Mouse (Mus musculus) embryonic facial prominence, embryonic 12.5 days (tissue): ENCODE results near the gene Mllt3. TPM values are rescaled to one million over a fixed set of nuclear protein-coding genes. Genes with fewer than 3 reads are reported as not detected.

Source experiments
- ATAC-seq: fragments of 200-750 bp; cut with Nextera tagmentation; 2 replicates; pipeline ENCODE4 v1.8.0; 2017; ENCODE audit not compliant: insufficient number of reproducible peaks, insufficient read depth, low FRiP score, low TSS enrichment
- H3K27ac ChIP-seq: fragments of 300-500 bp; sonication (generic); 2 replicates; pipeline ENCODE4 v1.5.1; 2016; ENCODE audit warnings: mild to moderate bottlenecking
- H3K27me3 ChIP-seq: fragments of 300-500 bp; sonication (generic); 2 replicates; pipeline ENCODE4 v1.6.1; 2016; ENCODE audit warnings: mild to moderate bottlenecking, moderate library complexity
- H3K36me3 ChIP-seq: fragments of 300-500 bp; sonication (generic); 2 replicates; pipeline ENCODE4 v1.6.1; 2016; ENCODE audit warnings: mild to moderate bottlenecking
- H3K4me1 ChIP-seq: fragments of 300-500 bp; sonication (generic); 2 replicates; pipeline ENCODE4 v1.6.1; 2016
- H3K4me2 ChIP-seq: fragments of 300-500 bp; sonication (generic); replicated peaks from 2 replicates; pipeline ENCODE4 v1.6.1; 2016; ENCODE audit warnings: mild to moderate bottlenecking, moderate library complexity
- H3K4me3 ChIP-seq: fragments of 300-500 bp; sonication (generic); 2 replicates; pipeline ENCODE4 v1.5.1; 2016; ENCODE audit warnings: mild to moderate bottlenecking
- H3K9ac ChIP-seq: fragments of 300-500 bp; sonication (generic); 2 replicates; pipeline ENCODE4 v1.6.1; 2016; ENCODE audit warnings: mild to moderate bottlenecking, moderate library complexity
- H3K9me3 ChIP-seq: fragments of 300-500 bp; sonication (generic); 2 replicates; pipeline ENCODE4 v1.6.1; 2016; ENCODE audit warnings: mild to moderate bottlenecking, moderate library complexity
- WGBS: fragments of 180-500 bp; shearing (Covaris S2); methylation state at CpG from one replicate; pipeline ENCODE4 v1.1.7; 2016; 5-methylcytosine and 5-hydroxymethylcytosine counted together
- polyA plus RNA-seq: library from polyadenylated mRNA; unstranded; fragments of >200 nt; fragmentation: Nextera tagmentation; extraction: Ambion mirVana; gene quantifications from 2 replicates; pipeline ENCODE4 v1.2.1, GENCODE M21; 2016

Gene Mllt3
- polyA plus RNA-seq, 1 experiment from 2014 or later: 79.8 TPM

DNA sequence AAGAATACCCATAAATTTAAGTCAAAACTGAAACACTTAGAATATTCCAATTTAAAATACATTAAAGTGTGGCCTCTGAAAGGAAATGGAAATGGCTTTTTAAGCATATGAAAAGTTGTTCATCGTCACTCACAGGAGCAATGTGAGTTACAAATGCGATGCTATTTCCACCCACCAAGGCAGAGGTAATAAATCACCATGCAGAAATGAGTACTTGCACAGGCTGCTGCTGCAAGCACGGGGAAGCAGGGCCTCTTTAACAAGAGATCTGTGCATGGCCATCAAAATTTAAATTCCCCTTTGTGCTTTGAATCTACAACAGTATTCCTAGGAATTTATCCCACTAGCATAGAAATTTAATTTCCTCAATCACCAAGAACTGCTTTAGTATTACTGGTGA lies 167.3 kb downstream of the Mllt3 start:
- no peak for ATAC-seq
- Histone ChIP-seq H3K4me2 (no peak overlapping the region), H3K27ac (no peak overlapping the region), H3K4me1 (peaks cover 12% of the 10 kb centered on the region), H3K9ac (no peak overlapping the region), H3K36me3 (0 out of 2 replicates have a peak, but pooled peaks cover 4% of the 10 kb centered on the region), H3K27me3 (no peaks in the 10 kb centered on the region), H3K4me3 (no peak overlapping the region), H3K9me3 (no peaks in the 10 kb centered on the region)
- WGBS: 75% methylated on average over 3 of the region's 3 CpGs

DNA sequence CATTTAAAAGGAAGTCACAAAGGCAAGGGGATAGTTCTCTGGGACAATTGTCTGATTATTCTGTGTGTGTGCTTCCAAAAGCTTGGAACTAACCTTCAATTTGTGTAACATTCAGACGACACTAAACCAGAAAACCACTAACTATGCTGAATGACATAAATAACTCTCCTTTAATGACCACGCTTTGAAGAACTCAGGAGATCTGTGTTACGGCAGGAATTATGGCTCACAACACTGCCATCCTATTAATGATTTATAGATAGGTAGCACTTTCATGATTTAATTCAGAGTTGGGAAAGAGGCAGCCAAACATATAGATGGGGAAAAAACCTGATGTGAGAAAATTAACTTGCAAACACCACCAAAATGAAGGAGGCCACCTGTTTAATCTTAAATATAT lies 168.1 kb downstream of the Mllt3 start:
- Histone ChIP-seq H3K4me3 (no peak overlapping the region), H3K4me1 (peaks cover 12% of the 10 kb centered on the region), H3K27ac (no peak overlapping the region), H3K27me3 (no peaks in the 10 kb centered on the region), H3K4me2 (no peak overlapping the region), H3K36me3 (0 out of 2 replicates have a peak, but pooled peaks cover 4% of the 10 kb centered on the region), H3K9me3 (no peaks in the 10 kb centered on the region), H3K9ac (no peak overlapping the region)
- 73% methylated on average over 3 of the region's 3 CpGs for WGBS
- no peak for ATAC-seq

DNA sequence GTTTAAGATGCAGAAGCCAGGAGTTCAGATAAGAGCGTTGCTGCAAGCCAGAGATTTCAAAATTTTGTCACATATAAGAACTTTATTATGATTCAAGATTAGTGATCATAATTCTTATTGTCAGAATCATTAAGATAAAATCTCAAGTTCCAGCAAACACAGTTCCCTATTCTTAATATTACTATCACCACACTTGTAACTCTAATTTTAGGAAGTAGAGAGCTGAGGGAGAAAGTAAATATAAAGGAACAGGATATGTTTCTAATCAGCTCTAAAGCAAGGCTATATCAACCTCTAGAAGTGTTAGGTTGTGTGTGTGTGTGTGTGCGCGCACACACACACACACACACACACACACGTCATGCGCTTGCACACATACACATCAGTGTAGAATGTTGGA lies 170.0 kb downstream of the Mllt3 start:
- no peak overlapping the region for H3K9ac ChIP-seq

DNA sequence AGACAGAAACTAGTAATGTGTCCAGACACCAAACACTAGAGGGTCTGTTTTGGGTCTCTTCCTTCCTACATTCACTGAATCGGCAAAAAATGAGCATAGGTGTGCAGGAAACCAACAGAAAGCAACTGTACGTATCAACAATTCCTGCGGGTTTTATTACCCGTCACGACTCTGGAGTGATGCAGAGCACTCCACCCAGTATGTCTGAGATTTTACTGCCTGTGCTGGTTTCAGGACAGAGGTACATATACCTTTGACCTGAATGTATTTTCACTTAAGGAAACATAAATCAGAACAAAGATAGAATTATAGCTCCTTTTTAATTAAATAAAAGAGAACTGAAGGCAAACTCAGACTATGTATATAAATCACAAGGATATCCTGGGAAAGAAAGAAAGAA lies 172.4 kb downstream of the Mllt3 start:
- Histone ChIP-seq H3K27me3 (no peaks in the 10 kb centered on the region), H3K4me1 (peaks cover 15% of the 10 kb centered on the region), H3K9me3 (no peaks in the 10 kb centered on the region), H3K27ac (no peak overlapping the region), H3K4me2 (no peak overlapping the region), H3K9ac (no peak overlapping the region), H3K36me3 (0 out of 2 replicates have a peak, but pooled peaks cover 4% of the 10 kb centered on the region), H3K4me3 (no peak overlapping the region)
- no peak for ATAC-seq
- WGBS: 93% methylated on average over 5 of the region's 5 CpGs

More for the DNA sequence above, 170.0 kb downstream of the Mllt3 start:
- no peak for ATAC-seq
- Histone ChIP-seq H3K27ac (no peak overlapping the region), H3K9me3 (no peaks in the 10 kb centered on the region), H3K4me1 (peaks cover 15% of the 10 kb centered on the region), H3K4me3 (no peak overlapping the region), H3K27me3 (no peaks in the 10 kb centered on the region), H3K36me3 (0 out of 2 replicates have a peak, but pooled peaks cover 4% of the 10 kb centered on the region), H3K4me2 (no peak overlapping the region)
- WGBS: 83% methylated on average over 5 of the region's 5 CpGs

DNA sequence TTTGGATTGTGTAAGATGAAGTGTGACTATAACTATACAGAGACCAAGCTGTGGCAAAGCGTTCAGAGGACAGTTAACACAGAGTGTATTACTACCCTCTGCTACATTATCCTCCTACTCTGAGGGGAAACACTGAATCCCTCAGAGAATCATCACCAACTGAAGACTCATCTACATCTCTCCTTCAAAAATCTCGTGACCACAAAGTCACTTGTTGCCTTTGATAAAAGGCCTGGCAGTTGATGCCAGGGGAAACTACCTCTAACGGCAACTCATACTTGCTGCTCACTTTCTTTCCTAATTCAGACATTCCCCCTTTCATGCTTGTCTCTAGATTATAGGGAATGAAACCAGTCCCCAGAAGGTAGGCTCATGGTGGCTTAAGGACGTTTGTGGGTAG lies 174.0 kb downstream of the Mllt3 start:
- no peaks in the 10 kb centered on the region for H3K27me3 ChIP-seq
- H3K36me3 ChIP-seq: 0 out of 2 replicates have a peak, but pooled peaks cover 4% of the 10 kb centered on the region
- no peak for ATAC-seq
- H3K9me3 ChIP-seq: no peaks in the 10 kb centered on the region
- H3K4me3 ChIP-seq: no peak overlapping the region
- H3K27ac ChIP-seq: no peak overlapping the region
- WGBS: 66% methylated on average over 4 of the region's 4 CpGs
- H3K9ac ChIP-seq: no peak overlapping the region
- H3K4me1 ChIP-seq: 0 out of 2 replicates have a peak, but pooled peaks cover 3% of the 10 kb centered on the region
- H3K4me2 ChIP-seq: no peak overlapping the region

DNA sequence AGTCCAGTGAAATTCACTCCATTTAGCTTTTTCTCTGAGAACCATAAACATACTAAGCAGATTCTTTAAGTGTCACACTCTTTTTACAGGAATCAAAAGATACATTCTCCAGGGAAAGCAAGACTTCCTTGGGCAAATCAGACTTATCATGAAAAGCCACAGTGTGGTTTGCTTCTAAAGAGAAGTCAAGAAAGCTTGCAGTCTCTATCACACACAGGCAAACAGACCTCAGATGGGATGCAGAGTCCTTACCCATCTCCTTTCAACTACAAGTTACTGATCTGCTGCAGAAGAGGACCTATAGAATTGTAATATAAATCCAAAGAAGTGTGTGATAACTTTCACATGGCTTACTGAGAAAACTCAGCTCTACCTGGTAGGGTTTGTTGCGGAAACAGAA lies 175.2 kb downstream of the Mllt3 start:
- WGBS: 95% methylated on average over 1 of the region's 1 CpGs
- no peak for ATAC-seq
- 0 out of 2 replicates have a peak, but pooled peaks cover 4% of the 10 kb centered on the region for H3K36me3 ChIP-seq
- H3K9ac ChIP-seq: no peak overlapping the region
- H3K4me1 ChIP-seq: 0 out of 2 replicates have a peak, but pooled peaks cover 3% of the 10 kb centered on the region
- no peaks in the 10 kb centered on the region for H3K27me3 ChIP-seq
- no peak overlapping the region for H3K4me3 ChIP-seq
- H3K4me2 ChIP-seq: no peak overlapping the region
- H3K27ac ChIP-seq: no peak overlapping the region
- H3K9me3 ChIP-seq: no peaks in the 10 kb centered on the region

DNA sequence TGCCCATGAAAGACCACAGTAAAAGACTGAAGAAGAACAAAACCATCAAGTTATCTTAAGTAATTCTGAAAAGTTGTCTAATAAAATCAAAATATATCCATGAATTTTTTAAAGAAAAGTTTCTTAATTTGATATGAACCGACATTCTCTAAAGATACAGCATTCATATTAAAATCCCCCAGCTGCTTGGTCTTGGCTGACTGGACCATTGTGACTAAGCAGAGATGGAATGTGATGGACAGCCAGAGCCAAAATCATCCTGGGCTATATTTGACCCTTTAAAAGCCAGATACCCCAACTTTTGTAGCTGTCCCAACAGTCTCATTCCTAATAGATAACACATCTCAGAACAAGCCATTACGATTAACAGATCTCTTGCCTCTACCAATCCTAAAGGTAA lies 180.7 kb downstream of the Mllt3 start:
- Histone ChIP-seq H3K4me3 (no peak overlapping the region), H3K27ac (no peak overlapping the region), H3K9ac (no peak overlapping the region), H3K9me3 (no peaks in the 10 kb centered on the region), H3K4me1 (no peaks in the 10 kb centered on the region), H3K4me2 (no peak overlapping the region), H3K36me3 (no peaks in the 10 kb centered on the region), H3K27me3 (no peaks in the 10 kb centered on the region)
- WGBS: 92% methylated on average over 2 of the region's 2 CpGs
- ATAC-seq: no peak

DNA sequence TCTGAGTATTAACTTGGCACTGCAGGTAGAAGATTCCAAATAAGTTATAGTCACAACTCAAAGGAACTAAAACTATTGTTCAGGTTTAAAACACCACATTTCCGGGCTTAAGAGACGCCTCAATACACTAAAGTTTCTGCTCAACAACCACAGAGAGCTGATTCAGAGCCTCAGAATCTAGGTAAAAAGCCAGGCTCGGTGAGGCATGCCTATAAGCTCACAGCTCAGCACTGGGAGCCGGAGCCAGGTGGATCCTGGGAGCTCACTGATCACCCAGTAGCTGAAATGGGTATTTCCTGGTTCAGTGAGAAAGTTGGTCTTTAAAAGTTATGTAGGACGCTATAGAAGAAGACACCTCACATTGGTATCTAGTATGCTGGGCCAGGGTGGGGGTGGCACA lies 183.1 kb downstream of the Mllt3 start:
- ATAC-seq: no peak
- WGBS: 90% methylated on average over 5 of the region's 5 CpGs
- no peak overlapping the region for H3K4me2 ChIP-seq

DNA sequence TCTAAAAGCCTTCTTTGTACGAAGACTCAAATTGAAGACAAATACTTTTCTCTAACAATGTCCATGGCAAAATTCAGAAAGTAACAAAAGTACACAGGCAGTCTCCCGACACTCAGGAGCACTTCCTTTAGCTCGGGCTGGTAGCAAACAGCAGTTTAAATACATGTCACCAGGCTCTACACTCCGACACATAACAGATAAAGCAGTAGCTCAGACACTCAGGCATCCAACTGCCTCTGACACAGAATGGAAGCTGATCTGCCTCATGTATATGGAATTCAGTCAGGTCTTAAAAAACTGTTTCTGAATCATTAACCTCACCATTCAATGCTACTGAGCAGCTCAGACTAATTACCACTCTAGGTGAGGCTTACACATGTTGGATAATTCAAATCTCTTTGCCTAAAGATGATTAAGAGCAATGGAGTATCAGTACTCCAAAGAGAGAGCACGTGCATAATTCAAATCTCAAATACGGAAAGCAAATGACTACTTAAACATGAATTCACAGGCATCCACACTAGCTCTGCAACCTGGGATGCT lies 188.4 kb downstream of the Mllt3 start:
- H3K4me2 ChIP-seq: no peak overlapping the region
- H3K27ac ChIP-seq: no peak overlapping the region
- no peaks in the 10 kb centered on the region for H3K27me3 ChIP-seq
- 0 out of 2 replicates have a peak, but pooled peaks cover 11% of the 10 kb centered on the region for H3K36me3 ChIP-seq
- no peak for ATAC-seq
- peaks cover 4% of the 10 kb centered on the region; the same call in 1 of the 2 replicates for H3K4me1 ChIP-seq
- 79% methylated on average over 6 of the region's 6 CpGs for WGBS
- no peak overlapping the region for H3K4me3 ChIP-seq
- H3K9ac ChIP-seq: no peak overlapping the region
- no peaks in the 10 kb centered on the region for H3K9me3 ChIP-seq

More for the DNA sequence above, 183.1 kb downstream of the Mllt3 start:
- H3K4me3 ChIP-seq: no peak overlapping the region
- no peak overlapping the region for H3K27ac ChIP-seq
- H3K36me3 ChIP-seq: no peaks in the 10 kb centered on the region
- H3K27me3 ChIP-seq: no peaks in the 10 kb centered on the region
- no peak overlapping the region for H3K9ac ChIP-seq
- H3K4me1 ChIP-seq: peaks cover 3% of the 10 kb centered on the region; the same call in 1 of the 2 replicates
- H3K9me3 ChIP-seq: no peaks in the 10 kb centered on the region

DNA sequence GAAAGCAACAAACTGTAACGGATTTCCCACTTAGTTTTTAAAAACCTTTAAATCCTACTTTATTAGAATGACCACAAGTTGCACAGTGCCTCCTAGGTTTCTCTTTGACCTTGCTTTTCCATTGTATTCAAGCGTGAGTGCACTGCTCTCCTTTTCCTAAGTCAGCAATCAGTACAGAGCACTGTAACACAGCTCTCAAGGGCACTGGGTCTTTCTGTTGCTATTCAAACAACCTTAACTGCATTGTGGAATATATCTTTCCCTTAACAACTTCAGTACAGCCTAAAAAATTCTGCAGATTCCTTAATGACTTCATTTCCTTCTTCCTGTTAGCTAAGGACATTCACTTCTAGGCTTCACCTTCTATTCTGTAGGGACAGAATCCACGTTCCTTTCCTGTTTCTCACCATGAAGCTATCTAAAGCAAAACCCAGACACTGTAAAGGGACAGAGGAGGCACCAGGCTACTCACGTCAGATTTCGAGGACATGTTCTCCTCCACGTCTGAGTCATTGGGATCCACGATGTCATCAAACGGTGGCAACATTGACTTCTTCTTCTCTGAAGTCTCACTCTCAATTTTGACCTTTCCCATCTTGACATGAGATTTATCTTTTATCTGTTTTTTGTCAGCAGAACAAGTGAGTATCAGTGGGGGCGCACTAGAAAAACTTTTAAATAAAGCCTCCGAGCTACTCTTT lies 192.8 kb downstream of the Mllt3 start:
- H3K9ac ChIP-seq: no peak overlapping the region
- WGBS: 83% methylated on average over 10 of the region's 10 CpGs
- no peak for ATAC-seq

DNA sequence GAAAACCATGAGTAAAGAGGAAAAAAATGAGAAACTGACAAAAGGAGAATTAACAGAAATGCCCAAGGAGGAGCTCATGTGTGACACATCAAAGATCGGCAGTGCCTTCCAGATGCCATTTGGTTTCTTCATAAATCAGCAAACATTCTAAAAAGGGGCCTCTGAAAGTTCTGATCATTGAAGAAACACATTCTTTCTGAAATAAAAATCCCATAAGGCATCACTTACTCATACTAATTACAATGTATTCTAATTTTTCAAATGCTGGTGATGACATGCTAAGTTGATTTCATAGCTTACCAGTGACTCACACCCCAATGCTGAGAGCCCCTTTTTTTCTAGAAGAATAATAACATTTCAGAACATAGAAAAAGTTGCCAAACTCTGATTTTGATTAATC lies 194.4 kb downstream of the Mllt3 start:
- ATAC-seq: no peak
- Histone ChIP-seq H3K9me3 (no peaks in the 10 kb centered on the region), H3K27ac (no peak overlapping the region), H3K36me3 (0 out of 2 replicates have a peak, but pooled peaks cover 12% of the 10 kb centered on the region), H3K4me2 (no peak overlapping the region), H3K27me3 (no peaks in the 10 kb centered on the region), H3K4me1 (peaks cover 11% of the 10 kb centered on the region), H3K4me3 (no peak overlapping the region), H3K9ac (no peak overlapping the region)
- WGBS: 96% methylated on average over 1 of the region's 1 CpGs

More for the DNA sequence above, 192.8 kb downstream of the Mllt3 start:
- no peaks in the 10 kb centered on the region for H3K27me3 ChIP-seq
- no peak overlapping the region for H3K27ac ChIP-seq
- H3K36me3 ChIP-seq: 0 out of 2 replicates have a peak, but pooled peaks cover 12% of the 10 kb centered on the region
- no peak overlapping the region for H3K4me2 ChIP-seq
- H3K9me3 ChIP-seq: no peaks in the 10 kb centered on the region
- H3K4me3 ChIP-seq: no peak overlapping the region
- H3K4me1 ChIP-seq: peaks cover 4% of the 10 kb centered on the region
